Mouse (Mus musculus): ENCODE measurements around the gene Dpf1.

The Dpf1 gene

GRCm38 (mm10) chr7:29288942-29289638 is 14.7 kb upstream of the Dpf1 start, which contains the start of gene Ppp1r14a:
TSS of gene Ppp1r14a (plus strand) at chr7:29289308.
- peak; percentile 82 for DNase-seq (ENCODE audit: low spot score)

GRCm38 (mm10) chr7:29289856-29290255 is 13.9 kb upstream of the Dpf1 start:
- no peak for DNase-seq (ENCODE audit: low spot score)

- no peak for DNase-seq (ENCODE audit: low spot score)
Measured at GRCm38 (mm10) chr7:29290691-29291485, 12.9 kb upstream of the Dpf1 start.

- DNase-seq (ENCODE audit: low spot score), result no peak
Measured at GRCm38 (mm10) chr7:29291616-29292457, 11.9 kb upstream of the Dpf1 start.

GRCm38 (mm10) chr7:29292458-29293098 is 11.2 kb upstream of the Dpf1 start:
- DNase-seq (ENCODE audit: low spot score), result no peak

- no peak for DNase-seq (ENCODE audit: low spot score)
Measured at GRCm38 (mm10) chr7:29293131-29294065, 10.4 kb upstream of the Dpf1 start.

GRCm38 (mm10) chr7:29294111-29294761 is 9.5 kb upstream of the Dpf1 start:
- DNase-seq (ENCODE audit: low spot score), result no peak

GRCm38 (mm10) chr7:29295861-29296647 is 7.7 kb upstream of the Dpf1 start:
- DNase-seq (ENCODE audit: low spot score), result no peak

- no peak for DNase-seq (ENCODE audit: low spot score)
Measured at GRCm38 (mm10) chr7:29296998-29297397, 6.8 kb upstream of the Dpf1 start.

GRCm38 (mm10) chr7:29301127-29301566 is 2.6 kb upstream of the Dpf1 start:
- peak; percentile 75 for DNase-seq (ENCODE audit: low spot score)

- DNase-seq (ENCODE audit: low spot score), result no peak
Measured at GRCm38 (mm10) chr7:29302641-29303040, 1.1 kb upstream of the Dpf1 start.

- no peak for DNase-seq (ENCODE audit: low spot score)
Measured at GRCm38 (mm10) chr7:29304463-29305262, 912 bp downstream of the Dpf1 start.

GRCm38 (mm10) chr7:29305263-29305988 is 1.7 kb downstream of the Dpf1 start:
- no peak for DNase-seq (ENCODE audit: low spot score)

GRCm38 (mm10) chr7:29306108-29306507 is 2.4 kb downstream of the Dpf1 start:
- no peak for DNase-seq (ENCODE audit: low spot score)

- DNase-seq (ENCODE audit: low spot score), result no peak
Measured at GRCm38 (mm10) chr7:29306619-29307018, 2.9 kb downstream of the Dpf1 start.

- peak; percentile 88 for DNase-seq (ENCODE audit: low spot score)
Measured at GRCm38 (mm10) chr7:29307350-29308104, 3.8 kb downstream of the Dpf1 start.

- DNase-seq (ENCODE audit: low spot score), result no peak
Measured at GRCm38 (mm10) chr7:29309221-29309721, 5.5 kb downstream of the Dpf1 start.

Measured in urinary bladder, postnatal 25 days (tissue).